Mouse (Mus musculus) heart, adult 2 months (tissue): ENCODE data around the gene Ddx27.

Source experiments
- CTCF ChIP-seq: fragments of 200-600 bp; IDR thresholded peaks from 2 replicates; pipeline ENCODE4 v1.8.1; 2022; ENCODE audit warnings: antibody characterized with exemption, mild to moderate bottlenecking, moderate library complexity
- EP300 ChIP-seq: fragments of 200-500 bp; IDR thresholded peaks from 2 replicates; pipeline ENCODE4 v1.6.1; 2011; ENCODE audit warnings: low read depth, low read length, control low read depth; ENCODE audit not compliant: insufficient read depth
- POLR2A ChIP-seq: fragments of 200-500 bp; IDR thresholded peaks from 2 replicates; pipeline ENCODE4 v1.6.1; 2011; ENCODE audit warnings: mild to moderate bottlenecking, low read depth, low read length, control low read depth; ENCODE audit not compliant: insufficient read depth

- TF ChIP-seq CTCF (no peak), POLR2A (no peak), EP300 (no peak)
These were observed 7.9 kb upstream of the Ddx27 start for GRCm38 (mm10) chr2:167007001-167007491.
